Mouse (Mus musculus): ENCODE results near the gene Brdt. TPM values are rescaled to one million over a fixed set of nuclear protein-coding genes. Genes with fewer than 3 reads are reported as not detected.
"Not testable (repeated sequence)": the region's sequence is repeated elsewhere in the genome, so short reads cannot be mapped to it uniquely, and the experiment has no call there.

Gene Brdt
- total RNA-seq, 2 experiments from 2014 or later = 0.31 TPM; not detected in 1

DNA sequence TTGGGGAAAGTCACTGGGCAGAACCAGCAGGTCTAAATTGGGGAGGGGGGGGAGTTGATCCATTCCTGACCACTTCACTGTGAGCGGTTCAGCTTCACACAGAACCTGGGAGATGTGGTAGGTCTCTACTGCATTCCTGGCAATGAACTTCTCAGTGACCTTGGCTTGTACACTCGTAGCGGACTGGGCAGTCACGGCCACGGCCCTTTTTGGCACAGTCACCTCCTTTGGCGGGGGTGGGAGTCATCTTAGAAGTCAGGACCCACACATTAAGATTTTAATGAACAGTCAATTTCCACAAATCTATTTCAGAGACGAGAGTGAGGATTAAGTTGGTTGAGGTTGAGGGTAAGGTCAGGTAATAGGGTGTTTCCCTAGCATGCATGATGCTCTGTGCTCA is 13.8 kb upstream of the Brdt start:
- ATAC-seq (replicated peaks; ENCODE audit: poor library complexity, severe bottlenecking) = no peak

DNA sequence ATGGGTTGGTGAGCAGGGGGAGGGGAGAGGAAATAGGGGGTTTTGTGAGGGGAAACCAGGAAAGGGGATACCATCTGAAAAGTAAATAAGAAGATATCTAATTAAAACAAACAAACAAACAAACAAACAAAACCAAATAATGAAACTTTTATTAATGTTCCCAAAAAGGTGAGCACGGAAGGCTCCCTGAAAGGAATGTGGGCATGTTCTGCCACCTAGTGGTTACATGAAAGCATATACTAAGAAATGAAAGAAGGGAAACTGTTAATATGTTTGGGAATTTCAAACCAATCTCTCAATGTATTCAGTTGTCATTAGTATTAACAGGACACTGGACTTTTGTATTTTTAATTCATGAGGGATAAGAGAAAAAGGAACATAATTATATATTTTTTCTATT is 10.3 kb upstream of the Brdt start:
- no peak for ATAC-seq (replicated peaks; ENCODE audit: poor library complexity, severe bottlenecking)

DNA sequence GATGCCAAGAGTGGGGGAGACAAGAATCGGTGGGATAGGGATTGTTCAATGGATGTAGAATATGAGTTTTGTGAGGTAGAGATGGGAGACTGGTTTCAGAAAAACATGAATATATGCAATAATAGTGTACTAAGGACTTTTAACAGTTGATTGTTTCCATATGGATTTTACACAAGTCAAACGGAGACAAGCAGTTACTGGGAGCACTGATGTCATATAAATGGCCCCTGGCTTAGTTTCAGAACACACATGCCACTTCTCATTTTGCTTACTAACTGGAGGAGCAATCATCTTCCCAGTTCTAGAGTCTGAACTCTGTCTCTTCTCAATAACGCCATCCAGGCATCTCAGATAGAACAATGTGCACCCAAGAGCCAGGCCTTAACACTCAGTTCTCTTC is 9.4 kb downstream of the Brdt start:
- ATAC-seq (replicated peaks; ENCODE audit: poor library complexity, severe bottlenecking) = no peak

DNA sequence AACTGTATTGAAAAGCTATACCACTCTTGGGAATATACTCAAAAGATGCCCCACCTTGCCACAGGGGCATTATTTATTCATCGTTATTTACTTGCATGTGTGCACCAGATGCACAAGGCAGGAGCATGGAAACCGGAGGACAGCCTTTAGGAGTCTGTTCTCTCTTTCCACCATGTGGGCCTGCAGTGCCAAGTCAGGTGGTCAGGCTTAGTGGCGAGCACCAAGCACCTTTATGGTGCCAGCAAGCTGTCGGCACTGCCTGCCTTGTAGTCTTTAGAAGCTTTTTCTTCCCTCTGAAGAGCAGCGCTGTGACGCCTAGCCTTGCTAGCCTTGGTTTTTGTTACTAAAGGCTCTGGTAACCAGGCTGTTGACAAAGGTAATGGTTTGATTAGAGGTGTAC is 11.9 kb downstream of the Brdt start:
- no peak for ATAC-seq (replicated peaks; ENCODE audit: poor library complexity, severe bottlenecking)

DNA sequence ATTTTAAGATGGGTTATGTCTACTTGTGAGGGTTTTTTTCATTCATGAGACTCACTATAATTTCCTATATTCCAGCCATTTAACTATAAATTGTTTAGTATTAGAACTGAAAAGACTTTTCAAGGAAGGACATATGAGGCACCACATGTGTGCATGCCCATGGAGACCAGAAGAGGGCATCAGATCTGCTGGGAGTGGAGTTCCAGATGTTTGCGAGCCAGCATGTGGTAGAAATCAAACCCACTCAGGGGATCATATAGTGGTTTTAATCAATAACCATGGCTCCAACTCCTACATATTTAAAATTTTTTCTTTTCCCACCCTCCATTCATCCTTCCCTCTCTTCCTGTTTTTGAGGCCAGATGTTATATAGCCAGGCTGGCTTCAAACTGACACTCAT is 15.3 kb downstream of the Brdt start:
- no peak for ATAC-seq (replicated peaks; ENCODE audit: poor library complexity, severe bottlenecking)

DNA sequence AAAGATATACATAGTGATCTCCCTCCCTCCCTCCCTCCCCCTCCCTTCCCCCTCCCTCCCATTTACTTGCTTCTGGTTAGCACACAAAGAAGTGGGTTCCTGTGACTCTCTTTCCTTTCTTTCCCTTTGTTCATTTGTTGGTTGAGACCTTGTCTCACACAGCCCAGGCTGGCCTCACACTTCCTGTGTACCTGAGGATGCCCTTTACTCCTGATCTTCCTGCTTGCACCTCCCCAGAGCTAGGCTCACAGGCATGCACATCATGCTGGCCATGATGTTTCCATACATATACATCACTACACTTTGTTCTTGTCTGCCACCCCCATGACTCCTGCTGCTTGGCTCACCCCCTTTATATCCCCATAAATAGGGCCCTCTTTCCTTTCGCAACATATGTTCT is 21.6 kb downstream of the Brdt start:
- no peak for ATAC-seq (replicated peaks; ENCODE audit: poor library complexity, severe bottlenecking)

DNA sequence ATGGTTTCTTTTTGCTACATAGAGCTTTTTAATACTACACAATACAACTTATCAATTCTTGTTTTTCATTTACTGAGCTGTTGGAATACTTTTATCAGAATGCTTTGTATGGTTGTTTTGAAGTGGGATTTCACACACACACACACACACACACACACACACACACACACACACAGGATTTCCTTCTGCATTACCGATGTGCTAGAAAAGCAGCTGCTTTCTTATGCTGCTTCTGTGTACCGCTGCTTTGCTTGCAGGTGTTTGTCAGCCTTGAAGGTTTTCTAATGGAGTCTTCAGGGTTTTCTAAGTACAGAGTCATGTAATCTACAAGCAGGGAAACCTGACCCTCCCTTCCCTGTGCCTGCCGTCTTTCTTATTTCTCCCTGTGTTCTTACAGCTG is 23.0 kb downstream of the Brdt start:
- ATAC-seq (replicated peaks; ENCODE audit: poor library complexity, severe bottlenecking) = no peak

DNA sequence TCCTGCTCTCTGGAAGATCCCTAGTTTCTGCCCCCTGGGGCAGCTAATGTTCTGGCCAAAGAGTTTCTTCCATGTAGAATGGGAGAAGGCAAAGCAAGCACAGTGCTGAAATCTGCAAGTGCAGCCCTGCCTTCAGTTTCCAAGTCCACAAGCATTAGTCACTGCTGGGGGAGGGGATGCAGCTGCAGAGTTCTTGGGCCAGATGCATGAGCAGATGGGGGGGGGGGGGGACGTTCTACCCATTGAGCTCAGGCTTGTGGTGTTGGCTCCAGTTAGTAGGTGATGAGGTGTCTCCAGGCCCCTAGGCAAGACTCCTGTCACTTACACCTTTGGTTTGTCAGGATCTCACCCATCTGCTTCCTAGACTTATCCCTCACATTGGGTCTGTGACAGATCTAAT is 24.8 kb downstream of the Brdt start:
- ATAC-seq (replicated peaks; ENCODE audit: poor library complexity, severe bottlenecking) = no peak

DNA sequence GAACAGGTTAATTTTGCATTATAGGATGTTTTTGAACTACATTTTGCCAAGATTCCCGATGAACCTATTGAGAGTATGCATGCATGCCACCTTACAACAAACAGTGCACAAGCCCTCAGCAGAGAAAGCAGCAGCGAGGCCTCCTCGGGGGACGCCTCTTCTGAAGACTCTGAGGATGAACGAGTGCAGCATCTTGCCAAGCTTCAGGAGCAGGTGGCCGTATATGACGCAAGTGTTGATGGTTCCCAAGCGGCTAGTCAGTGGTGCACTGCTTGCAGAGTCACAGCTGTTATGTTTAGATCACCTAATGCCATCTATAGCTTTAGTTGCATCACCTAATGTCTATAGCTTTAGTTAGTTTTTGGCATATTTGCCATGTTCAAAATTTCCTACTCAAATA is 26.8 kb downstream of the Brdt start:
- ATAC-seq (replicated peaks; ENCODE audit: poor library complexity, severe bottlenecking) = no peak

DNA sequence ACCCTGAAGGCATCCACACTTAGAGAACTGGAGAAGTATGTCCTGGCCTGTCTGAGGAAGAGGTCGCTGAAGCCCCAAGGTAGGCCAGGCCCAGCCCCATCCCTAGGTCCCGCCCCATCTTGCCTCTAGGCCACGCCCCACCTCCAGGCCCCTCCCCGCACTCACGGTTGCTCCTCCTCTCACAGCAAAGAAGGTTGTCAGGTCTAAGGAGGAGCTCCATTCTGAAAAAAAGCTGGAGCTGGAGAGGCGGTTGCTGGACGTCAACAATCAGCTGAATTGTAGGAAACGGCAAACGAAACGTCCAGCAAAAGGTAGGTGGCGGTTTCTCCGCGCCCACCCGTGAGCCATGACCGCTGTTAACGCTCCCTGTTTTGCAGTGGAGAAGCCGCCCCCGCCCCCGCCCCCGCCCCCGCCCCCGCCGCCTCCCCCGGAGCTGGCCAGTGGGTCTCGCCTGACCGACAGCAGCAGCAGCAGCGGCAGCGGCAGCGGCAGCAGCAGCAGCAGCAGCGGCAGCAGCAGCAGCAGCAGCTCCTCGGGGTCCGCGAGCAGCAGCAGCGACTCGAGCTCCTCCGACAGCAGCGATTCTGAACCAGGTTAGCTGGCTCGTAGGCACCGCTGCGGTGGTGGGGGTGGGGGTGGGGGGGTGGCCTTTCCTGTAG is 28.6 kb downstream of the Brdt start:
- peak; percentile 100 for ATAC-seq (replicated peaks; ENCODE audit: poor library complexity, severe bottlenecking)

DNA sequence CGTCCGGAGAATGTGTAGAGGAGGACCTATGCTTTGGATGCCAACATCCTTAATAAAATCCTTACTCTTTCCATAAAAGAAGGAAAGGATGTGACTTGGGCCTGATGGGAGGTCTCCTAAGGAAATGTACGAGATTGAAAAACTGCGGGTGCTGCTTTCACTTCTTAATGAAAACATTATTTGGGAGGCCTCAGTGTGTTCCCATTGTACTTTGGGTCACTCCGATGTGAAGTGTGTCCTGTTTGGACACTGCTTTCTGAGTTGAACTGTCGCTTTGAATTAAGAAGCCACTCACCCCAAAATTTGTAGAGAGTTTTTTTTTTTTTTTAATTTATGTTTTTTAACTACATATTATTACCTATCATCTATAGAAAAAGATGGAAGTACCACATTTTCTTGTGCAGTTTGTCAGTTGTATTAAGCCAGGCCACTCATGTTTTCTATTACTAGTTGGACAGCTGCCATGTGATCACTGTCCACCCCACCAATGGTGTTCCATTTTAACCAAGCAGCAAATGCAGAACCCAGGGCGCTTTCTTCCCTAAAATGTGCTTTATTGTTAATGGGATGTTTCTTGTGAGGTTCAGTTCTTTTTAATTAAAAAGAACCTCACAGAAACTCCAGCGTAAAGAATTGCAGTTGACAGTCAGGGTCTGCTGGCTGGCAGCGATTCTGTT is 29.2 kb downstream of the Brdt start:
- no peak for ATAC-seq (replicated peaks; ENCODE audit: poor library complexity, severe bottlenecking)

DNA sequence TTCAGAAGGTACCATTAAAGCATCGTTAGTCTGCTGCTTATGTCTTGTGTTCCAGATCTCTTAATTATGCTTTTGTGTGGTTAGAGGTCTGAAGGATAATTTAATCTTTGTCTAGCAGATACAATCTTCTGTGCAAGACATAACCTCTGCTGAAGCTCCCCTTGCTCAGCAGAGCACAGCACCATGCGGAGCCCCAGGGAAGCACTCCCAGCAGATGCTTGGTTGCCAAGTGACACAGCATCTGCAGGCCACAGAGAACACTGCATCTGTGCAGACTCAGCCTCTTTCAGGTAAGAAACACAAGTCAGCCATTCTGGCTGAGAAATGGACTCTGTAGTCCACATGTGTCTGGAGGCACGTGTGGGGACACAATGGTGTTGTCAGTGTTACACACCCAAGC is 39.1 kb downstream of the Brdt start:
- ATAC-seq (replicated peaks; ENCODE audit: poor library complexity, severe bottlenecking) = no peak

DNA sequence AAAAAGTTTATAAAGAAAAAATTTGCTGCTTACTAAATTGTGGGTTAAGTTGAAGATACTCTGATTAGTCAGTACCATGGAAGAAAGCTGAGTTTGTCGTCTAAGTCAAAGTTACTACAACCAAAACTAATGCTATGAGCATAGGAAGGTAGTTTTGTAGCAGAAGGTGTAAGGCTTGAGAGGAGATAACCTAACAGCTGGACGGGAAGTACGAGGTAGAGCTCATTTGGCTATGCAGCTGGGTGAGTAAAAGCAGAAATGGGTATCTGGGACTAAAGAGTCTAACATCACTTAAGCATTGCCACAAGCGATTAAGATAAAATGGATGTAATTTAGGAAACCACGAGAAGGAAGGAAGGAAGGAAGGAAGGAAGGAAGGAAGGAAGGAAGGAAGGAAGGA is 40.4 kb downstream of the Brdt start:
- no peak for ATAC-seq (replicated peaks; ENCODE audit: poor library complexity, severe bottlenecking)

DNA sequence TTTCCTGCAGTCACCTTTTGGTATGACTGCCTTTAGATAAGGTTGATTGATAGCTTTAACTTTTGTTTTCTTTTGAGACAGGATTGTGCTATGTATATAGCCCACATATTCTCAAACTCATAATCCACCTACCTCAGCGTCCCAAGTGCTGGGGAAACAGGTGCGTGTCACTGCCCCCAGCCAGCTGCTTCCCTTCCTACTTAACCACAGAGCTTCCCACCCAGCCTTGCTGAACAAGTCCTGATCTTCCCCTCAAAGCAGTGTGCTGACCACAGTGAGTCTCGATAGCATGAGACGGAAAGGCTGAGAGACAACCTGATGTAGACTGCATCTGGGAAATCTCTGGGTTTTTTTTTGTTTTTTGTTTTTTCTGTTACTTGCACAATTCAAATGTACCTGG is 42.3 kb downstream of the Brdt start:
- ATAC-seq (replicated peaks; ENCODE audit: poor library complexity, severe bottlenecking) = peak; percentile 52

DNA sequence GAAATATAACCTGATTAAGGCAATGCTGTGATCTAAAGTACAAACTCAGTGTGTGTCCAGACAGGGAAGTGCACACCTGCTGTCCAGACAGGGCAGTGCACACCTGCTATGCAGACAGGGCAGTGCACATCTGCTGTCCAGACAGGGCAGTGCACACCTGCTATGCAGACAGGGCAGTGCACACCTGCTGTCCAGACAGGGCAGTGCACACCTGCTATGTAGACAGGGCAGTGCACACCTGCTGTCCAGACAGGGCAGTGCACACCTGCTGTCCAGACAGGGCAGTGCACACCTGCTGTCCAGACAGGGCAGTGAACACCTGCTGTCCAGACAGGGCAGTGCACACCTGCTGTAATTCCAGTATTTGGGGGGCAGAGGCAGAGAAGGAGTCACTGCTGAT is 55.5 kb downstream of the Brdt start:
- not testable (repeated sequence) for ATAC-seq (replicated peaks; ENCODE audit: poor library complexity, severe bottlenecking)

DNA sequence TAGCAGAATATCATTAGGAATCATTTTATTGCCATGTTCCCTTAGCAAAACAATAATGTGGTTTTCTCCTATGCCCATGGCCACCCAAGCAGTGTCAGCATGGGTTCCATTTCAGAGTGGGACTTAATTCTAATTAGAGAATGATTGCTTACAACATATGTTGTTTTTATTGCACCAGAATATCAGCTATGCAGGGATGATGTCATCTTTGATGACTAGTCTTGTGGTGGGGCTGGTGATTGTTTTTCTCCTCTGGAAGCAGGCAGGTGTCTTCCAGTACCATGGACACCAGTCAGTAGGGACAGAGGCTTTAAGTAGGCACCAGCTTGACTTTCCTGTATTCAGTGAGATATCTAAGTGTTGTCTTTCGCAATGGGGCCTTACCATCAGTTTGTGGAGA is 56.8 kb downstream of the Brdt start:
- ATAC-seq (replicated peaks; ENCODE audit: poor library complexity, severe bottlenecking) = no peak

DNA sequence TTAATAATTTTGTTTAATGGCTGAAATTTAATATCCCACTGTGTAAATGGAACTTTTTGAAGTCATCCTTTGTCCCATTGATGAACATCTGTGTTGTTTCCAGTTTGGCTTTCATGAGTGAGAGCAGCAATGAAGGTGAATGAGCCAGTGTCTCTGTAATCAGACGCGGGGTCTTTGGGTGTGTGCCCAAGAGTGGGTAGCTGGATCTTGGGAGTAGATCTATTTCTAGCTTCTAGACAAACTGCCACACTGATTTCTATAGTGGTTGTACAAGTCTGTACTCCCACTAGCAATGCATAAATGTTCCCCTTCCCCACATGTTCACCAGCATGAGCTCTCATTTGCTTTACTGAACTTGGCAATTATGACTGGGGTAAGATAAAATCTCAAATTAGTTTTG is 58.4 kb downstream of the Brdt start:
- no peak for ATAC-seq (replicated peaks; ENCODE audit: poor library complexity, severe bottlenecking)

DNA sequence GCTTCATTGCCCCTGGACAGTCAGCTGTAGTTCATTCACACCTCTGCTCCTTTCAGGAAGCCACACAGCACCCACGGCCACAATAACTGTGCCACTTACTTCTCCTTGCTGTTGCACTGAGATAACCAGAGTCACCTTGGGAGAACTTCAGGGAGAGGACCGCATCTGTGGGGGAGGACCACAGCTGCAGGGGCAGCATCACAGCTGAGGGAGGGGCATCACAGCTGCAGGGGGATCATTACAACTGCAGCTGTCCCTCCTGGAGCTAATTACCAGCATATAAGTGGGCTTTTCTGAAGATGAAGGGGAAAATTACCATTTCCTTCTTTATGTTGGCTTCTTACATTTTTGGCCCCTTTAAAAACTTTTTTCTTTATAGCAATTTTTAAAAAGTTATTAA is 63.5 kb downstream of the Brdt start:
- ATAC-seq (replicated peaks; ENCODE audit: poor library complexity, severe bottlenecking) = no peak

DNA sequence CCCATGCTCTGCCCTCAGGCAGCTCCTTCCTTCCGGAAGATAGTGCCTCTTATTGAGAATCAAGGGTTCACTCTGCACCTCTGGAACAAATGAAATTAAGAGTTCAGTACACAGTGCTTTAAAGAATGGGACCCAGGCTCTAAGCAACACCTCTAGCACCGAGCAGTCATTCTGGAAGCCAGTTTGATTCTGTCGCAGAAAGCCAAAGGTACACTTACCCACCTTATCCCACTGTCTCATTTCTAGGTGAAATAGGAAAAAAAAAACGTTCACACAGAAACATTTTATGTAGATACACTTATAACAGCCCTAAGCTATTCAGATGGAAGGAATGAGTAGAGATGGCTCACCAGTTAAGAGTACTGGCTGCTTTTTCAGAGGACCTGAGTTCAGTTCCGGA is 71.5 kb downstream of the Brdt start, which contains the start of gene Ephx4:
Gene Ephx4 (plus strand): TSS at position 301 of the 400 bp plus-strand sequence.
- no peak for ATAC-seq (replicated peaks; ENCODE audit: poor library complexity, severe bottlenecking)

DNA sequence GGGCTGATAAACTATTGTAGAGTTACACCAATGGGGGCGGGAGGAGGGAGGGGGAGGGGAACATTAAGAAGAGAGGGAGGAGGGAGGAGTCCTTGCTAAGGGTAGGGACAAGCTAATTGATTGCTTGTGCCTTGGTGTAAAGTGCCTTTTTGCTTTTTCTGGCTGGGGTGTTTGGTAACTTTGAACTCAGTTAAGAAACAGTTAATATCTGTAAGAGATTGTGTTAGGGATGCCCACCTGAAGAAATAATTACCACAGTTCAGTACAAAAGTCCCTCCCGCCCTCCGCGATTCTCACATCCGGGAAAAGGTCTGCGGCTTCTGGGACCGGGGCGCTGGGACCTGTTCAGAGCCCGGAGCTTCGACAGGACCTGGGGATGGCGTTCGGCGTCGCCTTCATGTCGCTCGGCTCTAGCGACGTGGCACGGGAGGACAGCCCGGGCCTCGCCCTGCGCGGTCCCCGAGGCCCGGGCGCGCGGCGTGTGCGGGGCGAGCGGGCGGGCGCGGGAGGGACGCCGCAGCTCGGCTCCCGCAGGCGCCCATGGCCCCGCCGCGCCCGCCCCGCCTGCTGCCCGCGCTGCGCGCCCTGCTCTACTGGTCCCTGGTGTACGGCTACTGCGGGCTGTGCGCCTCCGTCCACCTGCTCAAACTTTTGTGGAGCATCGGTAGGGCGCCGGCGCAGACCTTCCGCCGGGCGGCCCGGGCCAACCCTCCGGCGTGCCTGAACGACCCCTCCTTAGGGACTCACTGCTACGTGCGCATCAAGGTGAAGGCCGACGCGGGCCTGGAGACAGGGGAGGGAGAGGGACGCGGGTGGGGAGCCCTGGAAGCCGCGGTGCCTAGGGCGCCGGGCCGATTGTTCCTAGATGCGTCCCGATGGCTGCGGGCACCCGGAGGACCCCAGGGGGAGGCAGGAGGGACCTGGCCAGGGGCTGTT is 72.3 kb downstream of the Brdt start:
- peak; percentile 65 for ATAC-seq (replicated peaks; ENCODE audit: poor library complexity, severe bottlenecking)

DNA sequence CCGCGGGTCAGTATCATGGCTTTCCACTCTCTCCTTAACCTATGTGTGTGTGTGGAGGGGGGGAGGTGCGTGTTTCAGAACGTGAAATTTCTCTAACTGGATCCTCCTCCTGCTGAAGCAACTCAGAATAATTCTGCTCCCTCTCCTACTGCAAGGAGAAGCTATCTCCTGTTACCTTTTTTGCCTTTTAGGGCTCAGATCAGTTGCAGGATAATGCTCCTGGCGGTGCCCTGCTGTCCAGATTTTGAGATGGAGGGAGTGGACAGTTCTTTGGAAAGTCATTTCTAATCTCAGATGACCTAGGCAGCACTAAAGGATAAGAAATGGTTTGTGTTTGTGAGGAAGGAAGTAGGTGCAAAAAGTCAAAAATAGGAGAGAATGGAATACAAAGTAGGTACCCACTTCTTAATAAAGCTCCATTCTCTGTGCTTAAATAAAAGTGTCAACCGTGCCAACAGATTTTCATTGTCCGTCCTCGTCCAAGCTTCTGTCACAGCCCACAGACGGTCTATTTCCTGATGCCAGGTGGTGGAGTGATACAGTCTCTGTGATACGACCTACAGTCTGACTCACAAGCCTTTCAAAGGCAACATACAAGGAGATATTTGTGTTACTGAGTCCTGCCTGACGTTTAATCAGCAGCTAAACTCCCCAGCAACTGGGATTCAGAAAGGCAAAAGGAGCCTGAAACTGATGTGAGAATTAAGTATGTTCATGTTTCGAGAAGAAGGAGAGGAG is 73.2 kb downstream of the Brdt start:
- no peak for ATAC-seq (replicated peaks; ENCODE audit: poor library complexity, severe bottlenecking)
